Mouse (Mus musculus): ENCODE results near the gene Cpox. TPM values are rescaled to one million over a fixed set of nuclear protein-coding genes. Genes with fewer than 3 reads are reported as not detected.
A peak's percentile ranks its signal among the peaks of the same experiment; 100 is the strongest.

Cpox gene
- polyA plus RNA-seq, 1 experiment from 2014 or later, result 24.4 TPM

- Histone ChIP-seq H3K27ac (ENCODE audit: low read length) (no peak overlapping the region), H3K9me3 (ENCODE audit: control insufficient read depth, low read depth, low read length) (no peaks in the 10 kb centered on the region), H3K27me3 (ENCODE audit: control insufficient read depth, insufficient read depth, low read length) (no peaks in the 10 kb centered on the region), H3K4me2 (replicated peaks; ENCODE audit: low read depth, low read length) (peak overlapping the region; percentile 67), H3K9ac (replicated peaks; ENCODE audit: low read depth, low read length) (no peak overlapping the region), H3K4me3 (ENCODE audit: low read depth, low read length) (peak overlapping the region; percentile 94), H3K36me3 (ENCODE audit: control insufficient read depth, insufficient read depth, low read length) (peaks cover 26% of the 10 kb centered on the region), H3K4me1 (ENCODE audit: control insufficient read depth, insufficient read depth, low read length) (peaks cover 8% of the 10 kb centered on the region; the same call in 1 of the 2 replicates)
- 73% methylated on average over 8 of the region's 8 CpGs for WGBS
- ATAC-seq (ENCODE audit: insufficient number of reproducible peaks, insufficient read depth, low FRiP score, low read depth), result no peak
Measured at GRCm38 (mm10) chr16:58671212-58671985, 1.3 kb downstream of the Cpox start.

GRCm38 (mm10) chr16:58672396-58672795, 2.3 kb downstream of the Cpox start:
- no peaks in the 10 kb centered on the region for H3K27me3 ChIP-seq (ENCODE audit: control insufficient read depth, insufficient read depth, low read length)
- H3K9ac ChIP-seq (replicated peaks; ENCODE audit: low read depth, low read length), result no peak overlapping the region
- 94% methylated on average over 13 of the region's 13 CpGs for WGBS
- no peak overlapping the region for H3K4me3 ChIP-seq (ENCODE audit: low read depth, low read length)
- H3K4me2 ChIP-seq (replicated peaks; ENCODE audit: low read depth, low read length), result no peak overlapping the region
- H3K27ac ChIP-seq (ENCODE audit: low read length), result no peak overlapping the region
- ATAC-seq (ENCODE audit: insufficient number of reproducible peaks, insufficient read depth, low FRiP score, low read depth), result no peak
- peaks cover 8% of the 10 kb centered on the region; the same call in 1 of the 2 replicates for H3K4me1 ChIP-seq (ENCODE audit: control insufficient read depth, insufficient read depth, low read length)
- H3K36me3 ChIP-seq (ENCODE audit: control insufficient read depth, insufficient read depth, low read length), result peaks cover 29% of the 10 kb centered on the region
- no peaks in the 10 kb centered on the region for H3K9me3 ChIP-seq (ENCODE audit: control insufficient read depth, low read depth, low read length)

GRCm38 (mm10) chr16:58673811-58674410, 3.8 kb downstream of the Cpox start:
- H3K4me3 ChIP-seq (ENCODE audit: low read depth, low read length), result no peak overlapping the region
- no peak overlapping the region for H3K9ac ChIP-seq (replicated peaks; ENCODE audit: low read depth, low read length)
- H3K9me3 ChIP-seq (ENCODE audit: control insufficient read depth, low read depth, low read length), result no peaks in the 10 kb centered on the region
- H3K36me3 ChIP-seq (ENCODE audit: control insufficient read depth, insufficient read depth, low read length), result peaks cover 40% of the 10 kb centered on the region
- no peaks in the 10 kb centered on the region for H3K27me3 ChIP-seq (ENCODE audit: control insufficient read depth, insufficient read depth, low read length)
- no peak for ATAC-seq (ENCODE audit: insufficient number of reproducible peaks, insufficient read depth, low FRiP score, low read depth)
- peaks cover 8% of the 10 kb centered on the region; the same call in 1 of the 2 replicates for H3K4me1 ChIP-seq (ENCODE audit: control insufficient read depth, insufficient read depth, low read length)
- no peak overlapping the region for H3K27ac ChIP-seq (ENCODE audit: low read length)
- WGBS, result 91% methylated on average over 15 of the region's 15 CpGs
- no peak overlapping the region for H3K4me2 ChIP-seq (replicated peaks; ENCODE audit: low read depth, low read length)

GRCm38 (mm10) chr16:58675256-58675655, 5.2 kb downstream of the Cpox start:
- ATAC-seq (ENCODE audit: insufficient number of reproducible peaks, insufficient read depth, low FRiP score, low read depth), result no peak
- Histone ChIP-seq H3K36me3 (ENCODE audit: control insufficient read depth, insufficient read depth, low read length) (peaks cover 40% of the 10 kb centered on the region), H3K9me3 (ENCODE audit: control insufficient read depth, low read depth, low read length) (no peaks in the 10 kb centered on the region), H3K27me3 (ENCODE audit: control insufficient read depth, insufficient read depth, low read length) (no peaks in the 10 kb centered on the region), H3K27ac (ENCODE audit: low read length) (no peak overlapping the region), H3K4me2 (replicated peaks; ENCODE audit: low read depth, low read length) (no peak overlapping the region), H3K9ac (replicated peaks; ENCODE audit: low read depth, low read length) (no peak overlapping the region), H3K4me1 (ENCODE audit: control insufficient read depth, insufficient read depth, low read length) (peaks cover 8% of the 10 kb centered on the region; the same call in 1 of the 2 replicates), H3K4me3 (ENCODE audit: low read depth, low read length) (no peak overlapping the region)
- WGBS, result 96% methylated on average over 13 of the region's 13 CpGs

GRCm38 (mm10) chr16:58676156-58676555, 6.1 kb downstream of the Cpox start:
- WGBS, result 85% methylated on average over 7 of the region's 7 CpGs
- H3K4me2 ChIP-seq (replicated peaks; ENCODE audit: low read depth, low read length), result no peak overlapping the region
- no peak overlapping the region for H3K27ac ChIP-seq (ENCODE audit: low read length)
- no peaks in the 10 kb centered on the region for H3K9me3 ChIP-seq (ENCODE audit: control insufficient read depth, low read depth, low read length)
- H3K27me3 ChIP-seq (ENCODE audit: control insufficient read depth, insufficient read depth, low read length), result no peaks in the 10 kb centered on the region
- peaks cover 40% of the 10 kb centered on the region for H3K36me3 ChIP-seq (ENCODE audit: control insufficient read depth, insufficient read depth, low read length)
- no peak overlapping the region for H3K4me3 ChIP-seq (ENCODE audit: low read depth, low read length)
- no peak for ATAC-seq (ENCODE audit: insufficient number of reproducible peaks, insufficient read depth, low FRiP score, low read depth)
- H3K9ac ChIP-seq (replicated peaks; ENCODE audit: low read depth, low read length), result no peak overlapping the region
- peaks cover 5% of the 10 kb centered on the region; the same call in 1 of the 2 replicates for H3K4me1 ChIP-seq (ENCODE audit: control insufficient read depth, insufficient read depth, low read length)

GRCm38 (mm10) chr16:58676633-58677032, 6.5 kb downstream of the Cpox start:
- Histone ChIP-seq H3K9me3 (ENCODE audit: control insufficient read depth, low read depth, low read length) (no peaks in the 10 kb centered on the region), H3K36me3 (ENCODE audit: control insufficient read depth, insufficient read depth, low read length) (peaks cover 40% of the 10 kb centered on the region)
- WGBS, result 86% methylated on average over 3 of the region's 3 CpGs

GRCm38 (mm10) chr16:58677491-58677890, 7.4 kb downstream of the Cpox start:
- no peak overlapping the region for H3K4me3 ChIP-seq (ENCODE audit: low read depth, low read length)
- ATAC-seq (ENCODE audit: insufficient number of reproducible peaks, insufficient read depth, low FRiP score, low read depth), result no peak
- H3K36me3 ChIP-seq (ENCODE audit: control insufficient read depth, insufficient read depth, low read length), result peaks cover 40% of the 10 kb centered on the region
- H3K4me2 ChIP-seq (replicated peaks; ENCODE audit: low read depth, low read length), result no peak overlapping the region
- H3K4me1 ChIP-seq (ENCODE audit: control insufficient read depth, insufficient read depth, low read length), result no peaks in the 10 kb centered on the region
- no peak overlapping the region for H3K9ac ChIP-seq (replicated peaks; ENCODE audit: low read depth, low read length)
- 87% methylated on average over 5 of the region's 5 CpGs for WGBS
- no peak overlapping the region for H3K27ac ChIP-seq (ENCODE audit: low read length)
- no peaks in the 10 kb centered on the region for H3K9me3 ChIP-seq (ENCODE audit: control insufficient read depth, low read depth, low read length)
- no peaks in the 10 kb centered on the region for H3K27me3 ChIP-seq (ENCODE audit: control insufficient read depth, insufficient read depth, low read length)

More at GRCm38 (mm10) chr16:58676633-58677032, 6.5 kb downstream of the Cpox start:
- no peak overlapping the region for H3K4me2 ChIP-seq (replicated peaks; ENCODE audit: low read depth, low read length)
- peaks cover under 1% of the 10 kb centered on the region; the same call in 1 of the 2 replicates for H3K4me1 ChIP-seq (ENCODE audit: control insufficient read depth, insufficient read depth, low read length)
- no peak overlapping the region for H3K27ac ChIP-seq (ENCODE audit: low read length)
- ATAC-seq (ENCODE audit: insufficient number of reproducible peaks, insufficient read depth, low FRiP score, low read depth), result no peak
- no peak overlapping the region for H3K4me3 ChIP-seq (ENCODE audit: low read depth, low read length)
- H3K27me3 ChIP-seq (ENCODE audit: control insufficient read depth, insufficient read depth, low read length), result no peaks in the 10 kb centered on the region
- H3K9ac ChIP-seq (replicated peaks; ENCODE audit: low read depth, low read length), result no peak overlapping the region

- no peak for ATAC-seq (ENCODE audit: insufficient number of reproducible peaks, insufficient read depth, low FRiP score, low read depth)
Measured at GRCm38 (mm10) chr16:58678660-58679059, 8.6 kb downstream of the Cpox start.

More at GRCm38 (mm10) chr16:58678660-58679059, 8.6 kb downstream of the Cpox start:
- H3K4me3 ChIP-seq (ENCODE audit: low read depth, low read length), result no peak overlapping the region
- WGBS, result 74% methylated on average over 7 of the region's 7 CpGs
- no peak overlapping the region for H3K9ac ChIP-seq (replicated peaks; ENCODE audit: low read depth, low read length)
- H3K9me3 ChIP-seq (ENCODE audit: control insufficient read depth, low read depth, low read length), result no peaks in the 10 kb centered on the region
- H3K4me2 ChIP-seq (replicated peaks; ENCODE audit: low read depth, low read length), result no peak overlapping the region
- no peaks in the 10 kb centered on the region for H3K27me3 ChIP-seq (ENCODE audit: control insufficient read depth, insufficient read depth, low read length)
- no peak overlapping the region for H3K27ac ChIP-seq (ENCODE audit: low read length)
- peaks cover 38% of the 10 kb centered on the region for H3K36me3 ChIP-seq (ENCODE audit: control insufficient read depth, insufficient read depth, low read length)
- no peaks in the 10 kb centered on the region for H3K4me1 ChIP-seq (ENCODE audit: control insufficient read depth, insufficient read depth, low read length)

Data from stomach, embryonic 14.5 days (tissue).